Mouse (Mus musculus): Measurements from ENCODE around the gene Anks1. TPM values are rescaled to one million over a fixed set of nuclear protein-coding genes. Genes with fewer than 3 reads are reported as not detected.

The Anks1 gene
- total RNA-seq, 1 experiment = 20.9 TPM

DNA sequence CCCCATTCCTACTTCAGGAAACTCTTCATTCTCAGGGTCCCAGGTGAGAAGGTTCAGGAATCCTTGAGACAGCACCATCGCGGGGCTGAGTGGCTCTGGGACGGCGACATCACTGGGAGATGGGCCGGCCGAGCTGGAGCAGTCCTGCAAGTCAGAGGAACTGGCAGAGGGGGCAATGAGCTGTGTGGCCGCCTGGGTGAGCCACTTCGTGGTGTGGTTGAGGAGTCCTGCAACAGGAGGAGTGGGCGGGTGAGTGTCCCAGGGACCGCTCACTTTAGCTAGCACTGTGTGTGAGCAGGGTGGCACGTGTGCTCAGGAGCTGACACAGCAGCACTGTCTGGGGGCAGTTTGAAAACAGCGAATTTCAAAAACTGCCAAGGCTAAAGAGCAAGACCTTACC, 160.3 kb downstream of the Anks1 start:
- H3K27ac ChIP-seq (ENCODE audit: insufficient read depth, low read depth, low read length, poor library complexity, severe bottlenecking) = no peak overlapping the region

DNA sequence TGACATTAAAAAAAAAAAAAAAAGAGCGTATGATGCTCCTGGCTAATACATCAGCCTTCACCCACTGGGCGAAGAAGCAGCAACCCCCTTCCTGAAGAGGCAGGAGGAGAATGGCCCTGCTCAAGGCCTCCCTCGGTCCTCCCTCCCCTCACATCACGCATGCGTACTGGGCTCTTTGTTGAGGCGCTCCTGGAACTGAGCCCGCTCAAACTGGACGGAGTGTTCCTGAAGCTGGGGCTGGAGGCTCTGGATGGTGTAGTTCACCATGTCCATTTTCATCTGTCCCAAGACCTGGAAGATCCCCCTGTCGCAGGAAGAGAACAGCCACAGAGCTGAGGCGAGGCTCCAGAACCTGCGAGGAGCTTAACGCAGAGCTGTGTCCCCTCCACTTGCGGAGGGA, 161.2 kb downstream of the Anks1 start:
- TF ChIP-seq MAFK (IDR thresholded peaks at IDR 0.05; ENCODE audit: insufficient read depth, low read depth, low read length) (no peak), ZNF384 (IDR thresholded peaks at IDR 0.05; ENCODE audit: low read depth, low read length) (0 out of 2 replicates have a peak, but pooled peaks have one; percentile 12), HCFC1 (IDR thresholded peaks at IDR 0.05; ENCODE audit: borderline replicate concordance, insufficient read depth, low read length) (no peak), CHD2 (IDR thresholded peaks at IDR 0.05; ENCODE audit: low read depth, low read length) (no peak), ZC3H11A (IDR thresholded peaks at IDR 0.05; ENCODE audit: borderline replicate concordance, low read depth, low read length) (no peak)
- in situ Hi-C loops (cut with MboI; ENCODE audit: low sequenced_read_pairs in 2 of 2, unreplicated experiment in 2 of 2) = no loop called here

More for the DNA sequence above, 160.3 kb downstream of the Anks1 start:
- no peak overlapping the region; the same call in none of the 2 replicates for H3K9ac ChIP-seq (ENCODE audit: insufficient read depth, low read depth, low read length, poor library complexity, severe bottlenecking)
- in situ Hi-C loops (cut with MboI; ENCODE audit: low sequenced_read_pairs in 2 of 2, unreplicated experiment in 2 of 2) = loop anchor here in 1 of 2 experiments (10.0 kb wide), 1 partner anchor 85 kb away; no protein-coding TSS in a partner anchor
- TF ChIP-seq ZC3H11A (IDR thresholded peaks at IDR 0.05; ENCODE audit: borderline replicate concordance, low read depth, low read length) = no peak
- no peak for TF ChIP-seq HCFC1 (IDR thresholded peaks at IDR 0.05; ENCODE audit: borderline replicate concordance, insufficient read depth, low read length)
- TF ChIP-seq ZNF384 (IDR thresholded peaks at IDR 0.05; ENCODE audit: low read depth, low read length) = no peak
- no peak for TF ChIP-seq CHD2 (IDR thresholded peaks at IDR 0.05; ENCODE audit: low read depth, low read length)
- TF ChIP-seq MAFK (IDR thresholded peaks at IDR 0.05; ENCODE audit: insufficient read depth, low read depth, low read length) = no peak
- no peaks in the 10 kb centered on the region for H3K36me3 ChIP-seq (ENCODE audit: control insufficient read depth, insufficient read depth, low read length, poor library complexity, severe bottlenecking)
- H3K4me3 ChIP-seq (ENCODE audit: insufficient read depth in 1 of 2, low read depth in 1 of 2, low read length in 2 of 2, poor library complexity in 1 of 2, severe bottlenecking in 1 of 2) = peak overlapping the region in 1 of 2 experiments; percentile 32; a peak in 2 of 4 replicates
- H3K9me3 ChIP-seq (ENCODE audit: control insufficient read depth, insufficient read depth, low read depth, low read length) = no peaks in the 10 kb centered on the region
- DNase-seq (ENCODE audit: low read depth, low spot score) = no peak
- no peaks in the 10 kb centered on the region; a peak in 1 of 4 replicates for H3K4me1 ChIP-seq (ENCODE audit: control insufficient read depth in 2 of 2, insufficient read depth in 2 of 2, low read length in 2 of 2, poor library complexity in 1 of 2)

GRCm38 (mm10) chr17:28072730-28073129, 163.6 kb downstream of the Anks1 start:
- H3K4me1 ChIP-seq (ENCODE audit: control insufficient read depth in 2 of 2, insufficient read depth in 2 of 2, low read length in 2 of 2, poor library complexity in 1 of 2) = peaks cover 0 to 3% of the 10 kb centered on the region in 2 experiments; a peak in 1 of 4 replicates
- no peak overlapping the region for H3K9ac ChIP-seq (ENCODE audit: insufficient read depth, low read depth, low read length, poor library complexity, severe bottlenecking)
- H3K36me3 ChIP-seq (ENCODE audit: control insufficient read depth, insufficient read depth, low read length, poor library complexity, severe bottlenecking) = no peaks in the 10 kb centered on the region
- H3K9me3 ChIP-seq (ENCODE audit: control insufficient read depth, insufficient read depth, low read depth, low read length) = no peaks in the 10 kb centered on the region
- no peak overlapping the region for H3K27ac ChIP-seq (ENCODE audit: insufficient read depth, low read depth, low read length, poor library complexity, severe bottlenecking)
- DNase-seq (ENCODE audit: low read depth, low spot score) = no peak
- no peak overlapping the region for H3K4me3 ChIP-seq (ENCODE audit: insufficient read depth in 1 of 2, low read depth in 1 of 2, low read length in 2 of 2, poor library complexity in 1 of 2, severe bottlenecking in 1 of 2)
- in situ Hi-C loops (cut with MboI; ENCODE audit: low sequenced_read_pairs in 2 of 2, unreplicated experiment in 2 of 2) = no loop called here
- TF ChIP-seq HCFC1 (IDR thresholded peaks at IDR 0.05; ENCODE audit: borderline replicate concordance, insufficient read depth, low read length) (no peak), ZNF384 (IDR thresholded peaks at IDR 0.05; ENCODE audit: low read depth, low read length) (no peak), CHD2 (IDR thresholded peaks at IDR 0.05; ENCODE audit: low read depth, low read length) (no peak), ZC3H11A (IDR thresholded peaks at IDR 0.05; ENCODE audit: borderline replicate concordance, low read depth, low read length) (no peak), MAFK (IDR thresholded peaks at IDR 0.05; ENCODE audit: insufficient read depth, low read depth, low read length) (no peak)

More for the DNA sequence above, 161.2 kb downstream of the Anks1 start:
- H3K27ac ChIP-seq (ENCODE audit: insufficient read depth, low read depth, low read length, poor library complexity, severe bottlenecking) = no peak overlapping the region
- DNase-seq (ENCODE audit: low read depth, low spot score) = no peak
- peaks cover 0 to 3% of the 10 kb centered on the region in 2 experiments; a peak in 1 of 4 replicates for H3K4me1 ChIP-seq (ENCODE audit: control insufficient read depth in 2 of 2, insufficient read depth in 2 of 2, low read length in 2 of 2, poor library complexity in 1 of 2)
- no peaks in the 10 kb centered on the region for H3K9me3 ChIP-seq (ENCODE audit: control insufficient read depth, insufficient read depth, low read depth, low read length)
- no peaks in the 10 kb centered on the region for H3K36me3 ChIP-seq (ENCODE audit: control insufficient read depth, insufficient read depth, low read length, poor library complexity, severe bottlenecking)
- H3K9ac ChIP-seq (ENCODE audit: insufficient read depth, low read depth, low read length, poor library complexity, severe bottlenecking) = no peak overlapping the region
- H3K4me3 ChIP-seq (ENCODE audit: insufficient read depth in 1 of 2, low read depth in 1 of 2, low read length in 2 of 2, poor library complexity in 1 of 2, severe bottlenecking in 1 of 2) = no peak overlapping the region

- Histone ChIP-seq H3K27ac (ENCODE audit: insufficient read depth, low read depth, low read length, poor library complexity, severe bottlenecking) (no peak overlapping the region), H3K4me3 (ENCODE audit: insufficient read depth in 1 of 2, low read depth in 1 of 2, low read length in 2 of 2, poor library complexity in 1 of 2, severe bottlenecking in 1 of 2) (no peak overlapping the region), H3K9ac (ENCODE audit: insufficient read depth, low read depth, low read length, poor library complexity, severe bottlenecking) (no peak overlapping the region), H3K36me3 (ENCODE audit: control insufficient read depth, insufficient read depth, low read length, poor library complexity, severe bottlenecking) (no peaks in the 10 kb centered on the region), H3K4me1 (ENCODE audit: control insufficient read depth in 2 of 2, insufficient read depth in 2 of 2, low read length in 2 of 2, poor library complexity in 1 of 2) (peaks cover 0 to 3% of the 10 kb centered on the region in 2 experiments; a peak in 1 of 4 replicates), H3K9me3 (ENCODE audit: control insufficient read depth, insufficient read depth, low read depth, low read length) (no peaks in the 10 kb centered on the region)
- no peak for TF ChIP-seq MAFK (IDR thresholded peaks at IDR 0.05; ENCODE audit: insufficient read depth, low read depth, low read length)
- no peak for TF ChIP-seq CHD2 (IDR thresholded peaks at IDR 0.05; ENCODE audit: low read depth, low read length)
- no peak for TF ChIP-seq ZNF384 (IDR thresholded peaks at IDR 0.05; ENCODE audit: low read depth, low read length)
- TF ChIP-seq HCFC1 (IDR thresholded peaks at IDR 0.05; ENCODE audit: borderline replicate concordance, insufficient read depth, low read length) = no peak
- TF ChIP-seq ZC3H11A (IDR thresholded peaks at IDR 0.05; ENCODE audit: borderline replicate concordance, low read depth, low read length) = no peak
- DNase-seq (ENCODE audit: low read depth, low spot score) = no peak
- in situ Hi-C loops (cut with MboI; ENCODE audit: low sequenced_read_pairs in 2 of 2, unreplicated experiment in 2 of 2) = no loop called here
Observed at GRCm38 (mm10) chr17:28074486-28074885, 165.4 kb downstream of the Anks1 start.
